Mouse (Mus musculus) intestine, embryonic 15.5 days (tissue): ENCODE results near the gene Vax1. TPM values are rescaled to one million over a fixed set of nuclear protein-coding genes. Genes with fewer than 3 reads are reported as not detected.

Experiments
- ATAC-seq: fragments of 200-750 bp; cut with Nextera tagmentation; 2 replicates; pipeline ENCODE4 v1.8.0; 2017; ENCODE audit warnings: moderate TSS enrichment, moderate library complexity
- H3K27ac ChIP-seq: fragments of 300-500 bp; sonication (generic); 2 replicates; pipeline ENCODE4 v1.5.1; 2015; ENCODE audit warnings: mild to moderate bottlenecking, inconsistent platforms
- H3K27me3 ChIP-seq: fragments of 300-500 bp; sonication (generic); replicated peaks from 2 replicates; pipeline ENCODE4 v1.6.1; 2015; ENCODE audit warnings: inconsistent platforms
- H3K36me3 ChIP-seq: fragments of 300-500 bp; sonication (generic); 2 replicates; pipeline ENCODE4 v1.6.1; 2015; ENCODE audit warnings: inconsistent platforms
- H3K4me1 ChIP-seq: fragments of 300-500 bp; sonication (generic); replicated peaks from 2 replicates; pipeline ENCODE4 v1.6.1; 2015; ENCODE audit warnings: inconsistent platforms
- H3K4me2 ChIP-seq: fragments of 300-500 bp; sonication (generic); replicated peaks from 2 replicates; pipeline ENCODE4 v1.6.1; 2015; ENCODE audit warnings: mild to moderate bottlenecking, inconsistent platforms
- H3K4me3 ChIP-seq: fragments of 300-500 bp; sonication (generic); replicated peaks from 2 replicates; pipeline ENCODE4 v1.5.1; 2015; ENCODE audit warnings: inconsistent platforms
- H3K9ac ChIP-seq: fragments of 300-500 bp; sonication (generic); 2 replicates; pipeline ENCODE4 v1.6.1; 2015; ENCODE audit warnings: inconsistent platforms
- H3K9me3 ChIP-seq: fragments of 300-500 bp; sonication (generic); 2 replicates; pipeline ENCODE4 v1.6.1; 2016; ENCODE audit warnings: inconsistent platforms
- WGBS: fragments of 180-500 bp; shearing (Covaris S2); methylation state at CpG from one replicate; pipeline ENCODE4 v1.1.7; 2015; 5-methylcytosine and 5-hydroxymethylcytosine counted together
- polyA plus RNA-seq: library from polyadenylated mRNA; unstranded; fragments of >200 nt; fragmentation: Nextera tagmentation; extraction: Ambion mirVana; gene quantifications from 2 replicates; pipeline ENCODE4 v1.2.1, GENCODE M21; 2015

Gene Vax1
- polyA plus RNA-seq, 1 experiment from 2014 or later, result not detected

GRCm38 (mm10) chr19:59190431-59191122, 20.7 kb upstream of the Vax1 start:
- 2% methylated on average over 8 of the region's 8 CpGs for WGBS
- no peak overlapping the region for H3K4me3 ChIP-seq
- H3K4me1 ChIP-seq, result peaks cover 8% of the 10 kb centered on the region
- no peak overlapping the region for H3K27ac ChIP-seq
- no peak for ATAC-seq
- no peak overlapping the region for H3K4me2 ChIP-seq
- H3K36me3 ChIP-seq, result no peaks in the 10 kb centered on the region
- no peak overlapping the region for H3K9ac ChIP-seq
- no peaks in the 10 kb centered on the region for H3K9me3 ChIP-seq
- H3K27me3 ChIP-seq, result peaks cover 65% of the 10 kb centered on the region

GRCm38 (mm10) chr19:59188981-59189380, 19.1 kb upstream of the Vax1 start:
- Histone ChIP-seq H3K27ac (no peak overlapping the region), H3K36me3 (no peaks in the 10 kb centered on the region), H3K9ac (no peak overlapping the region), H3K4me2 (no peak overlapping the region), H3K4me3 (no peak overlapping the region), H3K27me3 (peaks cover 59% of the 10 kb centered on the region), H3K4me1 (peaks cover 3% of the 10 kb centered on the region), H3K9me3 (no peaks in the 10 kb centered on the region)
- ATAC-seq, result peak; percentile 55; the same call in 1 of the 2 replicates
- 20% methylated on average over 4 of the region's 4 CpGs for WGBS

GRCm38 (mm10) chr19:59184000-59184399, 14.1 kb upstream of the Vax1 start:
- Histone ChIP-seq H3K4me2 (no peak overlapping the region), H3K36me3 (no peaks in the 10 kb centered on the region), H3K9me3 (no peaks in the 10 kb centered on the region), H3K4me1 (no peaks in the 10 kb centered on the region), H3K27ac (no peak overlapping the region), H3K4me3 (no peak overlapping the region), H3K27me3 (peaks cover 36% of the 10 kb centered on the region), H3K9ac (no peak overlapping the region)
- no peak for ATAC-seq
- 35% methylated on average over 3 of the region's 3 CpGs for WGBS

GRCm38 (mm10) chr19:59173341-59174015, 3.6 kb upstream of the Vax1 start:
- no peak overlapping the region for H3K4me2 ChIP-seq
- WGBS, result 17% methylated on average over 6 of the region's 6 CpGs
- H3K4me3 ChIP-seq, result no peak overlapping the region
- H3K9ac ChIP-seq, result no peak overlapping the region
- H3K9me3 ChIP-seq, result no peaks in the 10 kb centered on the region
- peaks cover 15% of the 10 kb centered on the region for H3K4me1 ChIP-seq
- H3K27me3 ChIP-seq, result peaks cover 84% of the 10 kb centered on the region
- no peak overlapping the region for H3K27ac ChIP-seq
- no peaks in the 10 kb centered on the region for H3K36me3 ChIP-seq
- no peak for ATAC-seq

GRCm38 (mm10) chr19:59172781-59173180, 2.9 kb upstream of the Vax1 start:
- no peak overlapping the region for H3K27ac ChIP-seq
- 3% methylated on average over 3 of the region's 3 CpGs for WGBS
- no peak overlapping the region for H3K4me3 ChIP-seq
- H3K9me3 ChIP-seq, result no peaks in the 10 kb centered on the region
- peaks cover 15% of the 10 kb centered on the region for H3K4me1 ChIP-seq
- ATAC-seq, result no peak
- no peak overlapping the region for H3K4me2 ChIP-seq
- no peak overlapping the region for H3K9ac ChIP-seq
- peaks cover 89% of the 10 kb centered on the region for H3K27me3 ChIP-seq
- no peaks in the 10 kb centered on the region for H3K36me3 ChIP-seq

- Histone ChIP-seq H3K9me3 (no peaks in the 10 kb centered on the region), H3K36me3 (no peaks in the 10 kb centered on the region), H3K4me1 (peaks cover 15% of the 10 kb centered on the region), H3K4me3 (no peak overlapping the region), H3K27me3 (peaks cover 92% of the 10 kb centered on the region), H3K27ac (no peak overlapping the region), H3K4me2 (no peak overlapping the region), H3K9ac (no peak overlapping the region)
- WGBS, result 1% methylated on average over 19 of the region's 19 CpGs
- ATAC-seq, result no peak
Observed at GRCm38 (mm10) chr19:59171871-59172245, 2.0 kb upstream of the Vax1 start.

- ATAC-seq, result 0 out of 2 replicates have a peak, but pooled peaks have one; percentile 20
- Histone ChIP-seq H3K27ac (no peak overlapping the region), H3K27me3 (peaks cover 94% of the 10 kb centered on the region), H3K4me1 (peaks cover 21% of the 10 kb centered on the region), H3K4me3 (no peak overlapping the region), H3K4me2 (no peak overlapping the region), H3K9ac (no peak overlapping the region), H3K36me3 (no peaks in the 10 kb centered on the region), H3K9me3 (no peaks in the 10 kb centered on the region)
- under 1% methylated on average over 36 of the region's 38 CpGs for WGBS
Observed at GRCm38 (mm10) chr19:59171151-59171870, 1.5 kb upstream of the Vax1 start.

GRCm38 (mm10) chr19:59170766-59171095, 875 bp upstream of the Vax1 start:
- Histone ChIP-seq H3K36me3 (no peaks in the 10 kb centered on the region), H3K9me3 (no peaks in the 10 kb centered on the region), H3K4me1 (peaks cover 26% of the 10 kb centered on the region), H3K4me3 (no peak overlapping the region), H3K27me3 (peaks cover 94% of the 10 kb centered on the region), H3K27ac (no peak overlapping the region), H3K4me2 (no peak overlapping the region), H3K9ac (no peak overlapping the region)
- WGBS, result 1% methylated on average over 5 of the region's 6 CpGs
- no peak for ATAC-seq

- 0 out of 2 replicates have a peak, but pooled peaks have one; percentile 11 for ATAC-seq
- Histone ChIP-seq H3K27ac (no peak overlapping the region), H3K9ac (no peak overlapping the region), H3K9me3 (no peaks in the 10 kb centered on the region), H3K4me1 (peaks cover 26% of the 10 kb centered on the region), H3K4me2 (peak overlapping the region; percentile 54), H3K27me3 (peaks cover 90% of the 10 kb centered on the region), H3K4me3 (peak overlapping the region; percentile 21), H3K36me3 (no peaks in the 10 kb centered on the region)
- under 1% methylated on average over 65 of the region's 65 CpGs for WGBS
Observed at GRCm38 (mm10) chr19:59169143-59169935, 517 bp downstream of the Vax1 start.

GRCm38 (mm10) chr19:59168386-59168905, 1.4 kb downstream of the Vax1 start:
- no peak overlapping the region for H3K4me3 ChIP-seq
- H3K27me3 ChIP-seq, result peaks cover 90% of the 10 kb centered on the region
- no peaks in the 10 kb centered on the region for H3K9me3 ChIP-seq
- no peak overlapping the region for H3K27ac ChIP-seq
- H3K9ac ChIP-seq, result no peak overlapping the region
- no peak for ATAC-seq
- H3K4me2 ChIP-seq, result no peak overlapping the region
- peaks cover 26% of the 10 kb centered on the region for H3K4me1 ChIP-seq
- no peaks in the 10 kb centered on the region for H3K36me3 ChIP-seq
- WGBS, result 5% methylated on average over 17 of the region's 17 CpGs

GRCm38 (mm10) chr19:59167871-59168270, 2.0 kb downstream of the Vax1 start:
- H3K4me1 ChIP-seq, result peaks cover 26% of the 10 kb centered on the region
- H3K4me2 ChIP-seq, result no peak overlapping the region
- 14% methylated on average over 5 of the region's 5 CpGs for WGBS
- no peaks in the 10 kb centered on the region for H3K9me3 ChIP-seq
- no peaks in the 10 kb centered on the region for H3K36me3 ChIP-seq
- H3K4me3 ChIP-seq, result no peak overlapping the region
- H3K9ac ChIP-seq, result no peak overlapping the region
- H3K27me3 ChIP-seq, result peaks cover 92% of the 10 kb centered on the region
- H3K27ac ChIP-seq, result no peak overlapping the region
- ATAC-seq, result no peak

GRCm38 (mm10) chr19:59166879-59167278, 3.0 kb downstream of the Vax1 start:
- Histone ChIP-seq H3K4me2 (peak overlapping the region; percentile 86), H3K4me1 (peaks cover 26% of the 10 kb centered on the region), H3K27me3 (peaks cover 91% of the 10 kb centered on the region), H3K27ac (no peak overlapping the region), H3K9me3 (no peaks in the 10 kb centered on the region), H3K9ac (no peak overlapping the region), H3K36me3 (no peaks in the 10 kb centered on the region), H3K4me3 (peak overlapping the region; percentile 42)
- no peak for ATAC-seq
- WGBS, result 6% methylated on average over 13 of the region's 13 CpGs
